ENCODE assay signal across 7 mouse cellular contexts in genomic region chr14:120831847-120832613, GRCm38 (mm10).
A peak's percentile ranks its signal among the peaks of the same experiment; 100 is the strongest.
DNase-seq lines count a peak whose midpoint lies in the region; ATAC-seq and TF ChIP-seq lines count a peak whose summit lies in the region.

No protein-coding gene starts in this region.

- 9% methylated on average over 23 of the region's 23 CpGs for WGBS in embryonic facial prominence, embryonic 11.5 days
- WGBS in kidney, adult 2 months = under 1% methylated on average over 23 of the region's 23 CpGs
- 7% methylated on average over 23 of the region's 23 CpGs for WGBS in limb, embryonic 12.5 days
- 8% methylated on average over 23 of the region's 23 CpGs for WGBS in midbrain, embryonic 15.5 days
- WGBS in spleen, adult 2 months = 5% methylated on average over 23 of the region's 23 CpGs

- H3K4me3 ChIP-seq in embryonic facial prominence, embryonic 11.5 days (ENCODE audit: low read depth, low read length) = 0 out of 2 replicates have a peak overlapping the region, but pooled peaks have one; percentile 9
- peak overlapping the region; percentile 17 for H3K4me3 ChIP-seq in kidney, adult 2 months (ENCODE audit: insufficient read depth, low read depth, low read length)
- peak overlapping the region; percentile 24 for H3K4me3 ChIP-seq in limb, embryonic 12.5 days (replicated peaks)
- H3K4me3 ChIP-seq in midbrain, embryonic 15.5 days = peak overlapping the region; percentile 32
- H3K4me3 ChIP-seq in spleen, adult 2 months (ENCODE audit: extremely low read depth, insufficient read depth, insufficient read length) = peak overlapping the region; percentile 42

- peak; percentile 93 for DNase-seq in adrenal gland, postnatal 14 days
- DNase-seq in embryonic facial prominence, embryonic 11.5 days (ENCODE audit: low spot score) = peak; percentile 96
- peak; percentile 92 to 94 for DNase-seq in heart, adult 18-20 months
- peak; percentile 97 for DNase-seq in kidney, adult 2 months
- DNase-seq in spleen, adult 2 months (ENCODE audit: low read depth in 1 of 2, low spot score in 2 of 2) = peak; percentile 79 to 82

- peak overlapping the region; percentile 37 for H3K9ac ChIP-seq in embryonic facial prominence, embryonic 11.5 days (replicated peaks; ENCODE audit: low read length)
- H3K9ac ChIP-seq in limb, embryonic 12.5 days (replicated peaks) = 0 out of 2 replicates have a peak overlapping the region, but pooled peaks have one; percentile 35
- H3K9ac ChIP-seq in midbrain, embryonic 15.5 days = peak overlapping the region; percentile 21; the same call in 1 of the 2 replicates

- H3K4me2 ChIP-seq in embryonic facial prominence, embryonic 11.5 days (ENCODE audit: low read depth, low read length) = peak overlapping the region; percentile 32
- H3K4me2 ChIP-seq in limb, embryonic 12.5 days = peak overlapping the region; percentile 49
- peak overlapping the region; percentile 51 for H3K4me2 ChIP-seq in midbrain, embryonic 15.5 days

- peak; percentile 71 for ATAC-seq in embryonic facial prominence, embryonic 11.5 days (replicated peaks; ENCODE audit: insufficient number of reproducible peaks, low FRiP score, low TSS enrichment, low read depth)
- peak; percentile 85 for ATAC-seq in limb, embryonic 12.5 days (ENCODE audit: insufficient number of reproducible peaks, insufficient read depth, low FRiP score, low TSS enrichment, low read depth)
- ATAC-seq in midbrain, embryonic 15.5 days (replicated peaks) = peak; percentile 65

- H3K27ac ChIP-seq in embryonic facial prominence, embryonic 11.5 days (replicated peaks; ENCODE audit: low read depth, low read length) = no peak overlapping the region; the same call in 1 of the 2 replicates
- H3K27ac ChIP-seq in kidney, adult 2 months (ENCODE audit: insufficient read depth, low read depth, low read length) = peak overlapping the region; percentile 71
- H3K27ac ChIP-seq in limb, embryonic 12.5 days = peak overlapping the region; percentile 79
- H3K27ac ChIP-seq in midbrain, embryonic 15.5 days = peak overlapping the region; percentile 35; the same call in 1 of the 2 replicates
- no peak overlapping the region for H3K27ac ChIP-seq in spleen, adult 2 months (ENCODE audit: insufficient read depth, low read length)

- no peak for TF ChIP-seq POLR2A in kidney, adult 2 months (IDR thresholded peaks at IDR 0.05; ENCODE audit: low read depth, low read length)
- TF ChIP-seq POLR2A in spleen, adult 2 months (IDR thresholded peaks at IDR 0.05; ENCODE audit: low read depth, low read length) = no peak

- H3K27me3 ChIP-seq in embryonic facial prominence, embryonic 11.5 days (ENCODE audit: control insufficient read depth, insufficient read depth, low read length) = no peaks in the 10 kb centered on the region
- no peaks in the 10 kb centered on the region for H3K27me3 ChIP-seq in kidney, adult 2 months (replicated peaks; ENCODE audit: control insufficient read depth, insufficient read depth, low read length)
- H3K27me3 ChIP-seq in limb, embryonic 12.5 days = no peaks in the 10 kb centered on the region
- no peaks in the 10 kb centered on the region for H3K27me3 ChIP-seq in midbrain, embryonic 15.5 days (replicated peaks)
- H3K27me3 ChIP-seq in spleen, adult 2 months (ENCODE audit: control insufficient read depth, insufficient read depth, low read length) = no peaks in the 10 kb centered on the region

- peak; percentile 100 for TF ChIP-seq CTCF in kidney, adult 2 months (conservative IDR thresholded peaks at IDR 0.05; ENCODE audit: insufficient read depth, insufficient read length, low read depth, low read length)
- peak; percentile 90 for TF ChIP-seq CTCF in spleen, adult 2 months (IDR thresholded peaks at IDR 0.05; ENCODE audit: extremely low read depth, insufficient read depth, insufficient read length, insufficient replicate concordance)

- H3K9me3 ChIP-seq in embryonic facial prominence, embryonic 11.5 days (replicated peaks; ENCODE audit: control insufficient read depth, low read length) = no peaks in the 10 kb centered on the region
- H3K9me3 ChIP-seq in limb, embryonic 12.5 days = no peaks in the 10 kb centered on the region
- H3K9me3 ChIP-seq in midbrain, embryonic 15.5 days = no peaks in the 10 kb centered on the region

- H3K36me3 ChIP-seq in embryonic facial prominence, embryonic 11.5 days (replicated peaks; ENCODE audit: control insufficient read depth, insufficient read depth, low read depth, low read length) = no peaks in the 10 kb centered on the region
- H3K36me3 ChIP-seq in kidney, adult 2 months (ENCODE audit: control insufficient read depth, insufficient read depth, low read length) = no peaks in the 10 kb centered on the region
- H3K36me3 ChIP-seq in limb, embryonic 12.5 days = no peaks in the 10 kb centered on the region
- no peaks in the 10 kb centered on the region for H3K36me3 ChIP-seq in midbrain, embryonic 15.5 days (replicated peaks)
- H3K36me3 ChIP-seq in spleen, adult 2 months (ENCODE audit: control insufficient read depth, insufficient read depth, low read length) = no peaks in the 10 kb centered on the region

- 0 out of 2 replicates have a peak, but pooled peaks cover 2% of the 10 kb centered on the region for H3K4me1 ChIP-seq in embryonic facial prominence, embryonic 11.5 days (ENCODE audit: control insufficient read depth, insufficient read depth, low read length)
- peaks cover 11% of the 10 kb centered on the region; the same call in 1 of the 2 replicates for H3K4me1 ChIP-seq in kidney, adult 2 months (ENCODE audit: control insufficient read depth, insufficient read depth, low read length)
- H3K4me1 ChIP-seq in limb, embryonic 12.5 days (replicated peaks) = peaks cover 9% of the 10 kb centered on the region
- peaks cover 14% of the 10 kb centered on the region for H3K4me1 ChIP-seq in midbrain, embryonic 15.5 days
- no peaks in the 10 kb centered on the region for H3K4me1 ChIP-seq in spleen, adult 2 months (ENCODE audit: control insufficient read depth, insufficient read depth, insufficient read length)

Comparison
In these comparisons a context has a peak if more than half of its experiments do, and no peak if none do; other contexts are left out.
1. H3K27ac ChIP-seq: peak in kidney, adult 2 months (single experiment), limb, embryonic 12.5 days (single experiment) and midbrain, embryonic 15.5 days (single experiment); none in embryonic facial prominence, embryonic 11.5 days (single experiment) and spleen, adult 2 months (single experiment).
2. Peak in every context shown above with its lines, with median percentiles within 50 percentile points of each other: DNase-seq, ATAC-seq, H3K4me2 ChIP-seq, H3K4me3 ChIP-seq and H3K9ac ChIP-seq.